Mouse (Mus musculus) liver, postnatal 0 days (tissue): Measurements from ENCODE around the gene Ell3.

ENCODE experiments used
- CTCF ChIP-seq: sonication (generic); IDR thresholded peaks from 2 replicates; pipeline ENCODE4 v1.5.1; 2016; ENCODE audit warnings: antibody characterized with exemption, low read depth
- EP300 ChIP-seq: IDR thresholded peaks from 2 replicates; pipeline ENCODE4 v1.6.1; 2016; ENCODE audit warnings: antibody characterized with exemption, low read depth, mild to moderate bottlenecking

- TF ChIP-seq CTCF: no peak
- no peak for TF ChIP-seq EP300
These were observed 2.9 kb upstream of the Ell3 start for GRCm38 (mm10) chr2:121447006-121447405.
